Mouse (Mus musculus) bone marrow, adult 2 months (tissue): ENCODE results near the gene Fmnl3. TPM values are rescaled to one million over a fixed set of nuclear protein-coding genes. Genes with fewer than 3 reads are reported as not detected.
A peak's percentile ranks its signal among the peaks of the same experiment; 100 is the strongest.

Experiments used
- H3K27ac ChIP-seq: fragments of 200-500 bp; 2 replicates; pipeline ENCODE4 v1.5.1; 2012; ENCODE audit warnings: low read depth, mild to moderate bottlenecking, control low read depth, inconsistent platforms, low read length; ENCODE audit not compliant: control insufficient read depth, poor library complexity, insufficient read depth
- H3K4me1 ChIP-seq: fragments of 200-500 bp; 2 replicates; pipeline ENCODE4 v1.6.1; 2011; ENCODE audit warnings: low read length; ENCODE audit not compliant: control insufficient read depth, insufficient read depth
- H3K4me3 ChIP-seq: fragments of 200-500 bp; replicated peaks from 2 replicates; pipeline ENCODE3; 2011; ENCODE audit warnings: mild to moderate bottlenecking, low read depth, low read length, control low read depth; ENCODE audit not compliant: control insufficient read depth
- CTCF ChIP-seq: fragments of 200-500 bp; IDR thresholded peaks from 2 replicates; pipeline ENCODE4 v1.5.1; 2011; ENCODE audit warnings: low read length, control low read depth; ENCODE audit not compliant: control insufficient read depth, insufficient read depth
- POLR2A ChIP-seq: fragments of 200-500 bp; IDR thresholded peaks from 2 replicates; pipeline ENCODE4 v1.6.1; 2011; ENCODE audit warnings: low read depth, mild to moderate bottlenecking, control low read depth, low read length, borderline replicate concordance; ENCODE audit not compliant: control insufficient read depth
- WGBS: fragments of 180-500 bp; shearing (Covaris S2); methylation state at CpG from one replicate; pipeline ENCODE4 v1.1.7; 2018; 5-methylcytosine and 5-hydroxymethylcytosine counted together
- polyA plus RNA-seq: library from polyadenylated mRNA; stranded (reverse); fragments of >200 nt; gene quantifications from 2 replicates; pipeline ENCODE4 v1.2.4, GENCODE M21; 2011; ENCODE audit warnings: low replicate concordance; ENCODE audit not compliant: missing spikeins, insufficient read depth, insufficient read length

The Fmnl3 gene
- polyA plus RNA-seq, 1 experiment, result 17.7 TPM

DNA sequence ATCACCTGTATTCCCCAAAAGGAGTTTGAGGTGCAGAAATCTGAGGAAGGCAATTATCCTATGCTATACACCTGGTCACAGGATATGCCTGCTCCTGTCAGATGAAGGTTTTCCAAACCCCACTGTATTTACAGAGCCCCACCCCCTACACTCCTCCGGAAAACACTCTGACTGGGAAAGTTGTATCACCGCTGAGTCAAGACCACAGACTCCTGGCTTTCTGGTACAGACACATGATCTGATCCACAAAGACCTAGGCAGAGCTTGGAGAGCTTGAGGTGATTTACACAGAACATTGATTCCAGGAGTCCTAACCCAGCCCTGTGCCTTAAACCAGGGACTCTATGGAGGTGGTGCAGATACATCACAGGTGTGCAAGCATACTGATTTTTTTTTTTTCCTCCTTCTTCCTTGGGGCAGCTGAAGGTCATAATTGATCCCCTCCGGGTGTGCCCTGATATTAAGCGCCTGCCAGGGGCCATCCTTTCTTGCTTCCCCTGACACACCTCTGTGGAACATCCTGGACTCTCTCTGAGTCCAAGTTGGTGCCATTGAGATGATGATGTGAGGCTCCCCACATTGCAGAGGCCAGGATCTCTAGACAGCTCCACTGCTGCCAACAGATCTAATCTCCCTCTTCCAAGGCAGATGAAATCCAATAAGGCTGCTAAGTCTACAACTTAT, 1.6 kb downstream of the Fmnl3 start:
- H3K4me3 ChIP-seq, result no peak overlapping the region
- TF ChIP-seq POLR2A, result no peak
- TF ChIP-seq CTCF, result no peak
- WGBS, result 61% methylated on average over 4 of the region's 4 CpGs

DNA sequence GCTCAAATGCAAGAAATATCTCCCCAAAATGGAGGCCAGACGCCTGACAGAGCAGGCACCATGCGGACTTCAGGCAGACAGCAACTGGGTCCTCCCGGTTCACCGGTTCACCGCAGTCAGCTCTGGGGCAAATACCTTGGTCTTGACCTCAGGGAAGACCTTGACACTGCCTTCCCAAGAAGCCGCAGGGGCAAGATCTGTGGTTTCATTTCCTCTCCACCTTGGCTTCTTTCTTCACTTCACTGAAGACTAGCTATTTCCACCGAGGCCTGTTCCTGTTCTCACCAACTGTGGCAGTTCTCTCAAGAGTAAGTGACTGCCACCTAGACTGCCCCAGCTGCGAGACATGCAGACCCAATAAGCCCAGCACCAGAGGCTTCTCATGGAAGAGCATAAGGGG, 5.4 kb downstream of the Fmnl3 start:
- Histone ChIP-seq H3K4me1 (no peaks in the 10 kb centered on the region), H3K27ac (peak overlapping the region; percentile 67), H3K4me3 (no peak overlapping the region)
- WGBS, result 7% methylated on average over 8 of the region's 8 CpGs
- TF ChIP-seq CTCF (no peak), POLR2A (no peak)

More for the DNA sequence above, 1.6 kb downstream of the Fmnl3 start:
- Histone ChIP-seq H3K4me1 (no peaks in the 10 kb centered on the region; the same call in 1 of the 2 replicates), H3K27ac (no peak overlapping the region)

DNA sequence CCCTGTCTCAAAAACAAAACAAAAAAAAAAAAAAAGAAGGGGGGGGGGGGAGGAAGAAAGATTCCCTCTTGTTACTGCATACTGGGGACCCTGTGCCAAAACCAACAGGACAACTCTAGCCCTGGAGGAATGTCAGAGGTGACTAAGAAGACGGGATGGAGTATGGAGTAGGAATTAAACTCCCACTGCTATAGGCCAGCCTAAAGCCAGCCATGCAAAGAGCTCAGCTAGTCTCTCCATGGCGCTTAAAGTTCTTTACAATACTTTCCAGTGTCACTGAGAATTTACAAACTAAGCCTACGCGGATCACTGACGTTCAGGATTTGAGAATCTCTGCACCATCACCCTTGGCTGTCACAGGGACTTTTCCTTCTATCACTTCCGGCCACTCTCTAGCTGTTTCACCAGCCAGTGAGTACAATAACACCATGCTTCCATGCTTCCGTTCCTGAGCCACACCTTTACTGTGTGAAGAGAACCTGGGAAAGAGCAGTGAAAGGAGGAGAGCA, 6.2 kb downstream of the Fmnl3 start:
- WGBS, result 73% methylated on average over 7 of the region's 7 CpGs
- Histone ChIP-seq H3K4me1 (no peaks in the 10 kb centered on the region; the same call in 1 of the 2 replicates), H3K27ac (0 out of 2 replicates have a peak overlapping the region, but pooled peaks have one; percentile 67), H3K4me3 (no peak overlapping the region)
- TF ChIP-seq CTCF, result no peak
- TF ChIP-seq POLR2A, result no peak

DNA sequence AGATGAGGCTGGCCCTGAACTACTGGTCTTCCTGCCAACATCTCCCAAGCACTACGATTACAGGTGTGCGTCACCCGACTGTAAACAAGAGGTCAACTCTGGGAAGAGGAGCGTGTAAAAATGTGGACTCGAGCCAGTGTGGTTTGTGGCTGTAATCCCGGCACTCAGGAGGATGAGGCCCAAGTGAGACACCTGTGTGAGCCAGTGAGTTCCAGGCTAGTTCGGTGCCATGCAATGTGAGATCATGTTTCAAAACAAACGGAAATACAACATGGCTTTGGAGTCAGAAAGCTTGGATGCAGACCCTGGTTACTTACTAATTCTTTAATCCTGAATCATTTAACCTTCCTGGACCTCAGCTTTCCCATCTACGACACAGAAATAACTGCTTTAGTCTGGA, 11.3 kb downstream of the Fmnl3 start:
- Histone ChIP-seq H3K4me1 (no peaks in the 10 kb centered on the region; the same call in 1 of the 2 replicates), H3K27ac (no peak overlapping the region), H3K4me3 (no peak overlapping the region)
- TF ChIP-seq CTCF (no peak), POLR2A (no peak)
- 81% methylated on average over 9 of the region's 9 CpGs for WGBS

DNA sequence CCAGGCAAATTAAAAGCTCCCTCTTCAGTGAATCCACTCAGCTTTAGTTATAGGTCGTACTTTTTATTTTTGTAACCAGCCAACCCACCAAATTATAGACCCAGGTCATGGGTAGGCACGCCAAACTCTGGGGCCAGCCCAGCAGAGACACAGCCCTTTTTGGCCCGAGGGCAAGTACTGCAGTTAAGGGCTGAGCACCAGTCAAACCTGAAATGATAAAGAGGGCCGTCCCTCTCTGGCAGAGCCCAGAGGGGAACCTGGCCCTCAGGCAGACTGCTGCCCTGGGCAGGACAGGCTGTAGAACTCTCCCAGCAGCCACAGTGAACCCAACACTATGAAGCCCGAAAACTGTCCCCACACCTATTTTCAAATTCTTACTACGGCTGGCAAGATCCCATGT, 13.8 kb downstream of the Fmnl3 start:
- H3K4me3 ChIP-seq, result no peak overlapping the region
- no peak overlapping the region for H3K27ac ChIP-seq
- H3K4me1 ChIP-seq, result peaks cover 2% of the 10 kb centered on the region
- TF ChIP-seq CTCF, result no peak
- no peak for TF ChIP-seq POLR2A
- 70% methylated on average over 6 of the region's 6 CpGs for WGBS

DNA sequence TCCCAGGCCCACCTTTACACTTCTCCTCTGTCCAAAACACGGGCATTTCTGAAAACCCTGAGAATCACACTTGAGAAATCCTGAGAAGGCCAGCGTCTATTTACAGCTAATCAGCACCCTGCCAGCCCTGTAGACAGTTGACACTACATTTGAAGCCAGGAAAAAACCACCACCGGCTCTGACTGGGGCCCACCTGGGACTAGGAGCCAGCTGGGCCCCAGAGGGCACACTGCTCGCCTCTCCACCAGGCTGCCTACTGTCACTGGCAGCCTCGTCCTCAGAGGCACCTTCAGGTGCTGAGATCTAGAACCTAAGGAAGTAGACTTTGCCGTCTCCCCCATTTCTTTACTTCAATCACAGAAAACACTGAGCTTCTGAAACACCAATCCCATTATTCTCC, 14.6 kb downstream of the Fmnl3 start:
- Histone ChIP-seq H3K27ac (no peak overlapping the region), H3K4me1 (peaks cover 3% of the 10 kb centered on the region), H3K4me3 (no peak overlapping the region)
- WGBS, result 43% methylated on average over 6 of the region's 6 CpGs
- no peak for TF ChIP-seq CTCF

DNA sequence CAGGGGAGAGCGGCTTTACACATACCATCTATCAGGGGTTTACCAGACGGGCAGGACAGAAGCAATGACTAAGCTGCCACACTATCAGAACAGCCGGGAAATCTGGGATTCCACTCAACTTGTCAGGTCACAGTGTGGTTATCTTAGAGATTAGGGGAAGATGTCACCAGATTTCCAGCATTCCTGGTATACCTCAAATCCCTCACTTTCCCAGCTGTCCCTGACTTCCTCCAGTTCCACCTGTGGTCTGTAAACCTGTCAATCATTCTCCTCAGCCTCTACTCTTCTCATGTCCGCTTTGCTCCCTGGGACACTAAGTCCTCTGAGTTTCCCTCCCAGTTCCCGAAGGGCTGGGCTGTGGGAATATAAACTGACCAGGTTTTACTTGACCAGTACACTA, 18.0 kb downstream of the Fmnl3 start:
- Histone ChIP-seq H3K4me1 (peaks cover 3% of the 10 kb centered on the region), H3K4me3 (no peak overlapping the region), H3K27ac (no peak overlapping the region)
- TF ChIP-seq CTCF (no peak), POLR2A (no peak)
- 76% methylated on average over 5 of the region's 5 CpGs for WGBS

DNA sequence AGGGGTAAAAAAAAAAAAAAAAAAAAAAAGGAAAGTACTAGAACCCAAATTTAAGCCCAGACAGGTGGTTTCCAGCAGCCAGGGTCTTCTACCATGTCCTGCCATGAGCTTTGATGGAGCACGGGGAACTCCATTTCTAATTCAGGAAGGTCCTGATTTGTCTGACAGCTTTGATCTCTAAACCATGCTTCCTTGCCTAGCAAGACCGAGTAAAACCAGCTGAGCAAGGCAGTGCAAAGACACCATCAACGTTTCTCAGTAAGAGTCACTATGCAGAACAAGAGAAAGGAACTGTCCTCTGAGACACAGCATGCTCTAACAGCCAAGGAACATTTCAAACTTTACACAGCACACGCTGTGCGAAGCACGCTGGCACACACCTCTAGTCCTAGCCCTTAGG, 18.7 kb downstream of the Fmnl3 start:
- WGBS, result 46% methylated on average over 6 of the region's 6 CpGs
- TF ChIP-seq POLR2A, result no peak
- no peak for TF ChIP-seq CTCF

More for the DNA sequence above, 18.7 kb downstream of the Fmnl3 start:
- peaks cover 3% of the 10 kb centered on the region for H3K4me1 ChIP-seq
- H3K27ac ChIP-seq, result no peak overlapping the region
- no peak overlapping the region for H3K4me3 ChIP-seq
